Mouse (Mus musculus): Measurements from ENCODE around the gene Nedd1.

- TF ChIP-seq CTCF (IDR thresholded peaks at IDR 0.05; ENCODE audit: insufficient read depth, low read length), result no peak
- TF ChIP-seq POLR2A (IDR thresholded peaks at IDR 0.05; ENCODE audit: borderline replicate concordance, extremely low read depth, low read depth, low read length), result no peak
Observed at GRCm38 (mm10) chr10:92665287-92665686, 56.9 kb downstream of the Nedd1 start.

Data from lung, adult 2 months (tissue).